Mouse (Mus musculus): ENCODE results near the gene Wdr78. TPM values are rescaled to one million over a fixed set of nuclear protein-coding genes. Genes with fewer than 3 reads are reported as not detected.

The Wdr78 gene
- polyA plus RNA-seq, 1 experiment from 2014 or later, result 2.6 TPM

DNA sequence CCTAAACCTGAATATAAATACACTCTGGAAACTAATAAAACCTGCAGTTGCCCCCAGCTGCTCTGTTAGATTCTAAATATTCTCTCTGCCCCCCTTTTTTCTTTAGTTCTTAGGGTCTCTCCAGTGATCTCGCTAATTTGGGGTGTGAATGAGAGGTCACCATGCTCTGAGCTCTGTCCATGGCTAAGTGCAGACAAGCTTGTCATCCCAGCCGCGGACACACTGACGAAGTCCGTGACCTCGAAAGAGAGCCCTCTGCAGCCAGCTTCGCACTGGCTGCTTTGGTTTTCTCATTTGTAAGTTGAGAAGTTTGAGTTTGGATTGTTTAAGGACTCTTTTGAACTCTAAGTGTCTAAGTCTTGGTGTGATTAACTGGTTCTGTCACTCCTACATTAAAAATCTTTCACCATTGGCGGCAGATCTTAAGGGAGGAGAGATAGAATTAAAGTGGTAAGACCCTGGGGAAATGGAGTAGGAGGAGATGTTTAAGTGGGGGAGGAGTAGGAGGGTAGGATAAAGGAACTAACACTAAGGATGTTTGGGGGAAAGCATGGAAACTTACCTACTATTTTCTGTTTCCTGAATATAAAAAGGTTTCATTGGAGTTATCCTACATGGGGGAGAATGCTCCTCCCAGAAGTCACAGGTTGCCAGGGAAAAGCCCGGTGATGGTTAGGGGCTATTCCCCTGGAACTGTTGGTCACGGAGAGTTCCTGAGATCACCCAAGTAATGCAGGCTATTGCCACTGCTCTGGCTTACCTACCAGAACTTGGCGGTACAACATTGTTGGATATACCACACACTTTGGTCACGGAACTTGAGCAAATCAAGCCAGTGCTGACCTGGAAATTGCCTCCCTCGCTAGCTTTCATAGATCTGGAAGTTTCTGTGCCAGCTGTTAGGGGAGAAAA, 85.9 kb downstream of the Wdr78 start:
- Histone ChIP-seq H3K27ac (ENCODE audit: low read length) (no peak overlapping the region), H3K4me3 (replicated peaks; ENCODE audit: low read length) (no peak overlapping the region), H3K9ac (ENCODE audit: low read length) (no peak overlapping the region), H3K4me2 (ENCODE audit: low read depth, low read length) (no peak overlapping the region), H3K4me1 (ENCODE audit: control insufficient read depth, insufficient read depth, low read length) (no peaks in the 10 kb centered on the region), H3K9me3 (replicated peaks; ENCODE audit: control insufficient read depth, low read length) (no peaks in the 10 kb centered on the region), H3K36me3 (ENCODE audit: control insufficient read depth, insufficient read depth, low read length) (no peaks in the 10 kb centered on the region), H3K27me3 (ENCODE audit: control insufficient read depth, insufficient read depth, low read length) (no peaks in the 10 kb centered on the region)
- WGBS, result 60% methylated on average over 13 of the region's 13 CpGs
- ATAC-seq (ENCODE audit: insufficient read depth, low FRiP score), result no peak

DNA sequence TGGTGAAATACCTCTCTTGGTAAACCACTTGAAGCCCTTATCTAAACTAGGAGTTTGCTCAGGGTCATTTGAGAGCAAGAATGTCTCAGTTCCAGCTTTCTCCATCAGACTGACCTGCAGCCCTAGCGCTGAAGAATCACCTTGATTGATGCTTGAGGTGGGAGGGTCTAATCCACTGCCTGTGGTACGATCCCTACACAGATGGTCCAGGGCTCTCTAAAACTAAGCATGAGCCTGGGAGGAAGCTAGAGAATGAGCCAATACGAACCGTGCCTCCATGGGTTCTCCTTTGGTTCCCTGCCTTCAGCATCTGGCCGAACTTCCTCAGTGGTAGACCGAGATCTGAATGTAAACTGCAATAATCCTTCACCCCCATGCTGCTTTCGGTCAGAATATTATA, 86.6 kb downstream of the Wdr78 start:
- WGBS, result 62% methylated on average over 7 of the region's 7 CpGs
- no peaks in the 10 kb centered on the region for H3K36me3 ChIP-seq (ENCODE audit: control insufficient read depth, insufficient read depth, low read length)
- H3K27ac ChIP-seq (ENCODE audit: low read length), result no peak overlapping the region
- no peaks in the 10 kb centered on the region for H3K9me3 ChIP-seq (replicated peaks; ENCODE audit: control insufficient read depth, low read length)
- ATAC-seq (ENCODE audit: insufficient read depth, low FRiP score), result no peak
- H3K4me2 ChIP-seq (ENCODE audit: low read depth, low read length), result no peak overlapping the region
- H3K4me1 ChIP-seq (ENCODE audit: control insufficient read depth, insufficient read depth, low read length), result no peaks in the 10 kb centered on the region
- H3K4me3 ChIP-seq (replicated peaks; ENCODE audit: low read length), result no peak overlapping the region
- H3K9ac ChIP-seq (ENCODE audit: low read length), result no peak overlapping the region
- H3K27me3 ChIP-seq (ENCODE audit: control insufficient read depth, insufficient read depth, low read length), result no peaks in the 10 kb centered on the region

DNA sequence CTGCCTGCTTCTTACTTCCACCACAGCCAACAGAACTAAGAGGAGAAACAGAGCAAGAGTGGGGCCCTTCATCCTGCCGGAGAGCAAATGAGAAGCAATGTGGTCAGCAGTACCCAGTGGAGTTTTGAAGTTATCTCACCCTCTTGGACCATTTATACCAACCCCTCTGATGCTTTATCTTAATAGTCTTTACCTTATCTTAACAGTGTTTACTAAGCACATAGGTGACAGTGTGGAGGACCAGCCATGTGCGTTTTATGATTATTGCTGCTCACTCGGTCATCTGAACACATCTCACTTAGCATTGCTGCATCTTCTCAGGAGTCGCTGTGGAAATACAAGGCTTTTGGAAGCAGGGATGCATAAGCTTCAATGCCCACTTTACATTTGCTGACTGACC, 87.7 kb downstream of the Wdr78 start, which contains the start of gene Insl5:
Insl5 (minus strand) TSS at position 222 of the 400 bp plus-strand sequence.
- no peaks in the 10 kb centered on the region for H3K4me1 ChIP-seq (ENCODE audit: control insufficient read depth, insufficient read depth, low read length)
- H3K27ac ChIP-seq (ENCODE audit: low read length), result no peak within 1 kb of the TSS
- H3K4me3 ChIP-seq (replicated peaks; ENCODE audit: low read length), result no peak within 1 kb of the TSS
- no peak for ATAC-seq (ENCODE audit: insufficient read depth, low FRiP score)
- no peaks in the 10 kb centered on the region for H3K27me3 ChIP-seq (ENCODE audit: control insufficient read depth, insufficient read depth, low read length)
- 62% methylated on average over 4 of the region's 4 CpGs for WGBS
- H3K4me2 ChIP-seq (ENCODE audit: low read depth, low read length), result no peak within 1 kb of the TSS
- no peaks in the 10 kb centered on the region for H3K9me3 ChIP-seq (replicated peaks; ENCODE audit: control insufficient read depth, low read length)
- no peaks in the 10 kb centered on the region for H3K36me3 ChIP-seq (ENCODE audit: control insufficient read depth, insufficient read depth, low read length)
- H3K9ac ChIP-seq (ENCODE audit: low read length), result no peak within 1 kb of the TSS

DNA sequence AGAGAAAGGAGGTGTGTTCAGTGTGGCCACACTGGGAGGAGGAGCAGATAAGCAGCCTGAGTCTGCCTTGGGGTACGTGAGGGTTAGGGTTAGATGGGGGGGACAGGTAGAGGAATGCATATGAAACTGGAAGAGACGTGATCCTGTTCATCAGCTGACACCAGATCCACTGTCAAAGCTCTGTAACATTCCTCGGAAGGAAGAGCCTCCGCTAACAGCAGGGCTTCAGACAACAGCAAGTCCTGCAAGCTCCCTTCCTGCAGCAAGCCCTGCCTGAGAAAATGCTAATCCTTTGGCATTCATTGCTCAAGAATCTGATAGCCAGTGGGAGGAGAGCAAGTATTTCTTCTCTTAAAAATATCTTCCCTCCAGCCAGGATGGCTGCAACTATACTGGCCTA, 100.9 kb downstream of the Wdr78 start:
- H3K4me2 ChIP-seq (ENCODE audit: low read depth, low read length), result peak overlapping the region; percentile 19; the same call in 1 of the 2 replicates

DNA sequence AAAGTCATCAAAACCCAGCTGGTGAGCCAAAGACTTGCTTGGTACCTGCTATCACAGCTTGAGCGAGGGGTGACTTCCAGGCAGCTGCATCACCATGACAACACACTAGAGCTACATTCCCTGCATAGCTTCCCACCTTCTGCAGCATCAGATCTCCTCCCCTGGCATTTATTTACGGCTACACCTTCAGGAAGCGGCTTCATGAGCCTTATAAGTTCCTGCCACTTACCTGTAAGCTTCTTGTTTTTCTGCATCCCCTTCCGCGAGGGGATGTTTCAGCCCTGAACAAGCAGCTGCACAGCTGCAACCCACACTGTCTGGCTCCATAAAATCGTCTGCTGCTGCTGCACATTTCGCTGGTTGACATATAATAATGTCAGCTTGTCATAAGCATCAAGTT, 102.5 kb downstream of the Wdr78 start:
- WGBS, result 35% methylated on average over 7 of the region's 7 CpGs
- H3K4me2 ChIP-seq (ENCODE audit: low read depth, low read length), result no peak overlapping the region

More for the DNA sequence above, 100.9 kb downstream of the Wdr78 start:
- Histone ChIP-seq H3K4me1 (ENCODE audit: control insufficient read depth, insufficient read depth, low read length) (peaks cover 7% of the 10 kb centered on the region; the same call in 1 of the 2 replicates), H3K36me3 (ENCODE audit: control insufficient read depth, insufficient read depth, low read length) (no peaks in the 10 kb centered on the region), H3K9ac (ENCODE audit: low read length) (no peak overlapping the region), H3K27me3 (ENCODE audit: control insufficient read depth, insufficient read depth, low read length) (no peaks in the 10 kb centered on the region), H3K27ac (ENCODE audit: low read length) (no peak overlapping the region), H3K9me3 (replicated peaks; ENCODE audit: control insufficient read depth, low read length) (no peaks in the 10 kb centered on the region), H3K4me3 (replicated peaks; ENCODE audit: low read length) (no peak overlapping the region)
- WGBS, result 13% methylated on average over 4 of the region's 4 CpGs
- no peak for ATAC-seq (ENCODE audit: insufficient read depth, low FRiP score)

DNA sequence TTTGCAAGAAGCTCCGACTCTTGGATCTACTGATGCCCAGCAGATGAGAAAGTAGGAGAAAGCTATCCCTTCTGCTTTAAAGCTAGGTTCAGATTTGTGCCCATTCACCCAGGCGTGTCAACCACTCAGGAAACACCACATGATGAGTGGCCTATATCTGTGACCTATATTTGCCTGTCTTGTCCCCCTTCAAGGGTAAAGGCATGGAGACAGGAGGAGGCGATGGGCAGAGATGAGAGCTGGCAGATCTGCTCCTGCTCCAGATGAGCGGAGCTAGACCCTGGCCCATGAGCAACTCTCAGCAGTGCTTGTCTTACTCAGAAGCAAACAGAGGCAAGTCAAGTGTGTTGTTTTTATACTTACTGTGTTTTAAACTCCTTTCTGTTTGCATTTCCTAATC, 103.6 kb downstream of the Wdr78 start:
- ATAC-seq (ENCODE audit: insufficient read depth, low FRiP score), result no peak
- H3K4me3 ChIP-seq (replicated peaks; ENCODE audit: low read length), result no peak overlapping the region
- no peak overlapping the region for H3K9ac ChIP-seq (ENCODE audit: low read length)
- H3K9me3 ChIP-seq (replicated peaks; ENCODE audit: control insufficient read depth, low read length), result no peaks in the 10 kb centered on the region
- no peak overlapping the region for H3K27ac ChIP-seq (ENCODE audit: low read length)
- H3K4me1 ChIP-seq (ENCODE audit: control insufficient read depth, insufficient read depth, low read length), result peaks cover 12% of the 10 kb centered on the region; the same call in 1 of the 2 replicates
- no peaks in the 10 kb centered on the region for H3K36me3 ChIP-seq (ENCODE audit: control insufficient read depth, insufficient read depth, low read length)
- H3K27me3 ChIP-seq (ENCODE audit: control insufficient read depth, insufficient read depth, low read length), result no peaks in the 10 kb centered on the region
- no peak overlapping the region for H3K4me2 ChIP-seq (ENCODE audit: low read depth, low read length)
- 93% methylated on average over 4 of the region's 4 CpGs for whole genome bisulfite sequencing

More for the DNA sequence above, 102.5 kb downstream of the Wdr78 start:
- ATAC-seq (ENCODE audit: insufficient read depth, low FRiP score), result no peak
- Histone ChIP-seq H3K27ac (ENCODE audit: low read length) (no peak overlapping the region), H3K9me3 (replicated peaks; ENCODE audit: control insufficient read depth, low read length) (no peaks in the 10 kb centered on the region), H3K9ac (ENCODE audit: low read length) (no peak overlapping the region), H3K27me3 (ENCODE audit: control insufficient read depth, insufficient read depth, low read length) (no peaks in the 10 kb centered on the region), H3K4me1 (ENCODE audit: control insufficient read depth, insufficient read depth, low read length) (peaks cover 11% of the 10 kb centered on the region; the same call in 1 of the 2 replicates), H3K4me3 (replicated peaks; ENCODE audit: low read length) (no peak overlapping the region), H3K36me3 (ENCODE audit: control insufficient read depth, insufficient read depth, low read length) (no peaks in the 10 kb centered on the region)

DNA sequence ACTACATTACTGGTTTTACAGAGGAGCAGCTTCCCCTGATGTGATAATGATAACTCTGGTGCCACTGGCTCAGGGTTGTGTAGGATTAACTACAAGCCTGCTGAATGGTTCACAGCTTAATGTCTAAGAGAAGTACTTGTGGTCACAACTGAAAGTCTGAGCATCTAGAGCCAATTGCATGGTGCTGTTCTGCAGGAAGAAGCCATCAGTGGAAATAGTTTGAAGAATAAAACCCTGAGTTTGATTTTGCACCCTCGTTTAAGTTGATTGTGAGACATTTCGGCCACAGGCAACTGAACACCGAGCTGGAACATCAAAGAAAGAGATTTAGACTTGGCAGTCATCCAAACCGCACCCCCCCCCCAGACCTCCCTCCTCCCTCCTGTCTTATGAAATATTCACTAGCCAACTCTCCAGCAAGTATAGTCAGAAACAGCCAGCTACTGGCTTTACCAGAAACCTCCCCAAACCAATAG, 107.4 kb downstream of the Wdr78 start:
- Histone ChIP-seq H3K27ac (ENCODE audit: low read length) (no peak overlapping the region), H3K4me1 (ENCODE audit: control insufficient read depth, insufficient read depth, low read length) (peaks cover 6% of the 10 kb centered on the region; the same call in 1 of the 2 replicates), H3K4me3 (replicated peaks; ENCODE audit: low read length) (no peak overlapping the region), H3K4me2 (ENCODE audit: low read depth, low read length) (no peak overlapping the region), H3K27me3 (ENCODE audit: control insufficient read depth, insufficient read depth, low read length) (no peaks in the 10 kb centered on the region), H3K9me3 (replicated peaks; ENCODE audit: control insufficient read depth, low read length) (no peaks in the 10 kb centered on the region), H3K36me3 (ENCODE audit: control insufficient read depth, insufficient read depth, low read length) (no peaks in the 10 kb centered on the region), H3K9ac (ENCODE audit: low read length) (no peak overlapping the region)
- ATAC-seq (ENCODE audit: insufficient read depth, low FRiP score), result no peak; the same call in 1 of the 2 replicates
- 21% methylated on average over 4 of the region's 4 CpGs for WGBS

DNA sequence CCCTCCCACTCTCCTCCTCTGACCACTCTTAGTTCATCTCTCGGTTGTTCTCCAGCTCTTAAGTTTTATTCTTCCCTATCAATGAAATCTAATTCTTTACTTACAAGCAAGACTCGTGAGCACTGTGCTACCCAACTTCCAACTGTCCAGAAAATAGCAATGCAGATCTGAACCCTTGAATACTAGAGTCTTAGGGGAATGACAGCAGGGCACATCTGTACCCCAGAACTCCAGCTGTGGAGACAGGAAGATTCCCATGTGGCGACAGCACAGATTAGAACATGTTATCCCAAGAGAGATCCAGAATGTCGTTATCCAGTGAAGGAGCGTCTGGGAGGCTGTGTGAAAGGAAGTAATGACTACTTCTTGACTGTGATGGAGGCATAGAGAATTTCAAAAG, 108.1 kb downstream of the Wdr78 start:
- Histone ChIP-seq H3K4me2 (ENCODE audit: low read depth, low read length) (no peak overlapping the region), H3K4me3 (replicated peaks; ENCODE audit: low read length) (no peak overlapping the region), H3K27me3 (ENCODE audit: control insufficient read depth, insufficient read depth, low read length) (no peaks in the 10 kb centered on the region), H3K9ac (ENCODE audit: low read length) (no peak overlapping the region), H3K9me3 (replicated peaks; ENCODE audit: control insufficient read depth, low read length) (no peaks in the 10 kb centered on the region), H3K4me1 (ENCODE audit: control insufficient read depth, insufficient read depth, low read length) (peaks cover 6% of the 10 kb centered on the region; the same call in 1 of the 2 replicates), H3K36me3 (ENCODE audit: control insufficient read depth, insufficient read depth, low read length) (no peaks in the 10 kb centered on the region), H3K27ac (ENCODE audit: low read length) (no peak overlapping the region)
- ATAC-seq (ENCODE audit: insufficient read depth, low FRiP score), result no peak
- WGBS, result 79% methylated on average over 5 of the region's 5 CpGs

DNA sequence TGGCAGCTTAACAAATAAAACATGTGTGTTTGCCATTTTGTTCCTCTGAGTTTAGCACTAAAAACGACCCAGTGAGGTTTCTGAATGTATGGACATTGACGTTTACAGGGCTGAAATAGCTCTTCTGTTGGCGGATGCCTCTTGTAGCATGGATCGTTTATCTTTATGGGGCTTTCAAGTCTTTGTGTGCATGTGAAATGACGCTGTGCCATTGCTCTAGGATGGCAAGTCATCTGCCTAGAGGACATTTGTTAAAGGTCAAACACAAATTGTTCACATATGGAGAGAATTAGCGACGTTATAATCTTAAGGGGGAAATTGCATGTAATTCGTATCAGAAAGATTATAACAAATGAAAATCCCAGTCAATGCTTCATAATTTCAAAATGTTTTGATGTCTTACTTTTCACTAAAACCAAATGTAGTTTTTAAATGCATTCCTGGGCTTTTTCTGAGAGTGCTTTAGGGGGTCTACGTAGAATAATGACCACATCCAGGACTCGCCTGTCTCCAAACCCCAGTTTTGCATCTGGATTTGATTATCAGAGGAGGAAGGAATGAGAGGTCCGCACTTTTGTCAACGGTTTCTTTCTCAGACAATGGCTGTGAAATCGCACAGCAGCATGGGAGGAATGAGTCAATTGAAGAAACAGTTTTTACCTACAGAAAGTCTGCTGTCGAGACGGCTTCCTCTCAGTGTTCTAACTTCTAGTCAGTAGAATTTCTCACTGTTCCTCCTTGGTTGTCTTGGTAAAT, 109.0 kb downstream of the Wdr78 start:
- no peak overlapping the region for H3K4me3 ChIP-seq (replicated peaks; ENCODE audit: low read length)
- H3K27ac ChIP-seq (ENCODE audit: low read length), result no peak overlapping the region
- no peak overlapping the region for H3K4me2 ChIP-seq (ENCODE audit: low read depth, low read length)
- peaks cover 6% of the 10 kb centered on the region; the same call in 1 of the 2 replicates for H3K4me1 ChIP-seq (ENCODE audit: control insufficient read depth, insufficient read depth, low read length)
- 62% methylated on average over 15 of the region's 15 CpGs for WGBS
- H3K36me3 ChIP-seq (ENCODE audit: control insufficient read depth, insufficient read depth, low read length), result no peaks in the 10 kb centered on the region
- no peaks in the 10 kb centered on the region for H3K27me3 ChIP-seq (ENCODE audit: control insufficient read depth, insufficient read depth, low read length)
- H3K9ac ChIP-seq (ENCODE audit: low read length), result no peak overlapping the region
- H3K9me3 ChIP-seq (replicated peaks; ENCODE audit: control insufficient read depth, low read length), result no peaks in the 10 kb centered on the region
- no peak for ATAC-seq (ENCODE audit: insufficient read depth, low FRiP score)

Data from stomach, embryonic 16.5 days (tissue).